Mouse (Mus musculus): Measurements from ENCODE around the gene 1700125H20Rik.

GRCm38 (mm10) chr11:85183284-85183779, 13.1 kb downstream of the 1700125H20Rik start:
- TF ChIP-seq CTCF (IDR thresholded peaks at IDR 0.05; ENCODE audit: low read depth, low read length), result no peak
- no peak for TF ChIP-seq POLR2A (IDR thresholded peaks at IDR 0.05; ENCODE audit: extremely low read depth, insufficient read depth, low read length)
